Mouse (Mus musculus) liver, embryonic 13.5 days (tissue): Measurements from ENCODE around the gene Olfr458. TPM values are rescaled to one million over a fixed set of nuclear protein-coding genes. Genes with fewer than 3 reads are reported as not detected.

Experiments used
- ATAC-seq: fragments of 200-750 bp; cut with Nextera tagmentation; 2 replicates; pipeline ENCODE4 v1.8.0; 2017; ENCODE audit warnings: low read depth, mild to moderate bottlenecking, moderate number of reproducible peaks, moderate library complexity
- DNase-seq: peaks from one replicate; pipeline ENCODE4 v3.0.0; 2022
- H3K27ac ChIP-seq: fragments of 300-500 bp; sonication (generic); 2 replicates; pipeline ENCODE4 v1.5.1; 2015; ENCODE audit warnings: moderate library complexity, mild to moderate bottlenecking, inconsistent platforms
- H3K27me3 ChIP-seq: fragments of 300-500 bp; sonication (generic); 2 replicates; pipeline ENCODE4 v1.6.1; 2015; ENCODE audit warnings: mild to moderate bottlenecking, inconsistent platforms
- H3K36me3 ChIP-seq: fragments of 300-500 bp; sonication (generic); 2 replicates; pipeline ENCODE4 v1.6.1; 2015; ENCODE audit warnings: mild to moderate bottlenecking, inconsistent platforms
- H3K4me1 ChIP-seq: fragments of 300-500 bp; sonication (generic); replicated peaks from 2 replicates; pipeline ENCODE4 v1.6.1; 2015; ENCODE audit warnings: inconsistent platforms
- H3K4me2 ChIP-seq: fragments of 300-500 bp; sonication (generic); 2 replicates; pipeline ENCODE4 v1.6.1; 2015; ENCODE audit warnings: inconsistent platforms, mild to moderate bottlenecking, moderate library complexity
- H3K4me3 ChIP-seq: fragments of 300-500 bp; sonication (generic); replicated peaks from 2 replicates; pipeline ENCODE4 v1.5.1; 2015; ENCODE audit warnings: mild to moderate bottlenecking, inconsistent platforms
- H3K9ac ChIP-seq: fragments of 300-500 bp; sonication (generic); 2 replicates; pipeline ENCODE4 v1.6.1; 2015; ENCODE audit warnings: mild to moderate bottlenecking, inconsistent platforms
- H3K9me3 ChIP-seq: fragments of 300-500 bp; sonication (generic); replicated peaks from 2 replicates; pipeline ENCODE4 v1.6.1; 2016; ENCODE audit warnings: inconsistent platforms
- WGBS: fragments of 180-500 bp; shearing (Covaris S2); methylation state at CpG from one replicate; pipeline ENCODE4 v1.1.7; 2015; ENCODE audit not compliant: insufficient replicate concordance; 5-methylcytosine and 5-hydroxymethylcytosine counted together
- polyA plus RNA-seq: library from polyadenylated mRNA; unstranded; fragments of >200 nt; fragmentation: Nextera tagmentation; extraction: Ambion mirVana; gene quantifications from 2 replicates; pipeline ENCODE4 v1.2.1, GENCODE M21; 2015

Gene Olfr458
- polyA plus RNA-seq, 1 experiment from 2014 or later = not detected

DNA sequence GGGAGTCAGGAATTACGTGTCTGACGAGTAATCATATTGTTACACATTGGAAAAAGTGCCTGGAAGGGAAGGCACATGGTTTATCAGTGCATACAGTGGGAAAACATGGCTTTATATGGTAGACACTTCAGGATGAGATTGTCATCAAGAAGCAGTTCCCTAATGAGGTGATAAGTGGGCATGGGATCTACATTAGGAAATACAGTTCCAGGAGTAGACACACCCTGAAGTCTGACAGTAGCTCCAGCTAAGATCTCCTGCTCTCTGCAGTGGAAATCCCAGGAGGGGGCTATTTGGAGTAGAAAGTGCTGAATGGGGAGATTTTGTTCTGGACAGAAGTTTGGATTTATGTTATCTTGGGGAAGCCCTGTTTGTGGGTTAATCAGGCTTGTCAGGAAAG, 23.6 kb downstream of the Olfr458 start:
- no peak for ATAC-seq
- no peak for DNase-seq
- Histone ChIP-seq H3K27ac (no peak overlapping the region), H3K4me2 (no peak overlapping the region), H3K4me1 (no peaks in the 10 kb centered on the region), H3K9ac (no peak overlapping the region), H3K27me3 (no peaks in the 10 kb centered on the region), H3K9me3 (no peaks in the 10 kb centered on the region), H3K4me3 (no peak overlapping the region), H3K36me3 (no peaks in the 10 kb centered on the region)
- WGBS = 49% methylated on average over 2 of the region's 2 CpGs

DNA sequence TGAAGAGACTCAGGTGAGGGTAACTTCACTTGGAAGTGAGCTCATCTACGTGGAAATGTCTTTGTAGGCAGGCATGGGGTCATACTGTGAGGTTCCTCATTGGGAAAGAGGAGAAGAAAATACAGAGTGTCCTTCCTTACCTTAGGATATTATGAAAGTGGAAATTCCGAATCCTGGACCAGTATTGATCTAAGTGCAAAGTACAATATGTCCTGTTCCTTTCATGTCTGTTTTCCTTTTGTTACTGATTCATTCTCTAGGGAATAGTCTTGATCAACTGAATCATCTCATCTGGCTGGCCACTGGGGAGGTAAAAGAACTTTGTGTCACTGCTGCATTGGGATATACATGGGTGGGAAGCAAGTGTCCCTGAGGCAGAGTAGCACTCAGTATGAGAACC, 29.5 kb downstream of the Olfr458 start:
- no peaks in the 10 kb centered on the region for H3K36me3 ChIP-seq
- no peak overlapping the region for H3K4me2 ChIP-seq
- H3K27ac ChIP-seq = no peak overlapping the region
- H3K27me3 ChIP-seq = no peaks in the 10 kb centered on the region
- no peak for DNase-seq
- H3K4me3 ChIP-seq = no peak overlapping the region
- ATAC-seq = no peak
- H3K9me3 ChIP-seq = no peaks in the 10 kb centered on the region
- H3K9ac ChIP-seq = no peak overlapping the region
- WGBS = 29% methylated on average over 2 of the region's 2 CpGs
- H3K4me1 ChIP-seq = no peaks in the 10 kb centered on the region

GRCm38 (mm10) chr6:42434446-42434845, 30.6 kb downstream of the Olfr458 start, which contains the start of gene Tas2r126:
TSS of gene Tas2r126 (plus strand) at chr6:42434535.
- DNase-seq (no peak), ATAC-seq (no peak)
- Histone ChIP-seq H3K27me3 (no peaks in the 10 kb centered on the region), H3K36me3 (no peaks in the 10 kb centered on the region), H3K4me3 (no peak within 1 kb of the TSS), H3K4me1 (no peaks in the 10 kb centered on the region), H3K27ac (no peak within 1 kb of the TSS), H3K9me3 (no peaks in the 10 kb centered on the region), H3K9ac (no peak within 1 kb of the TSS), H3K4me2 (no peak within 1 kb of the TSS)
- WGBS = 40% methylated on average over 6 of the region's 6 CpGs

- Histone ChIP-seq H3K36me3 (no peaks in the 10 kb centered on the region), H3K4me1 (no peaks in the 10 kb centered on the region), H3K9ac (no peak overlapping the region), H3K4me2 (no peak overlapping the region), H3K4me3 (no peak overlapping the region), H3K9me3 (no peaks in the 10 kb centered on the region), H3K27ac (no peak overlapping the region), H3K27me3 (no peaks in the 10 kb centered on the region)
- no peak for DNase-seq
- WGBS = 48% methylated on average over 2 of the region's 2 CpGs
- ATAC-seq = no peak
These were observed 31.4 kb downstream of the Olfr458 start for GRCm38 (mm10) chr6:42433554-42433953.

DNA sequence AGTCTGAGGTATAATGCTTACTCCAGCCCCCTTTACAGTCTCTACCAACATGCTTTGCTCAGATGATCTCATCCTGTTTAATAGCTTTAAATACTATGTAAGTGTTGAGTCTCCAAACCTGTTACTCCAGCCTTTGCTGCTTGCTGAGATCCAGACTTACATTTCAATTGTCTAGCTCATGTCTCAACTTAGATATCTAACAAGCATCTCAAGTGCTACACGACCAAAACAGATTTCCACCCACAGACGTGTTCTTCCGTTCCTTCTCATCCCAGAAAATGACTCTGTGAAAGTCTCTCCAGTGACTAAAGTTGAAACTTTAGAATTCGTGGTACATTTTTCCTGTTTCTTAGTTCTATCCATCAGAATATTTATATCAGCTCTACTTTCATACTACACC, 38.7 kb downstream of the Olfr458 start:
- H3K9me3 ChIP-seq = no peaks in the 10 kb centered on the region
- no peak overlapping the region for H3K9ac ChIP-seq
- no peaks in the 10 kb centered on the region for H3K27me3 ChIP-seq
- ATAC-seq (no peak), DNase-seq (no peak)
- no peaks in the 10 kb centered on the region for H3K4me1 ChIP-seq
- H3K27ac ChIP-seq = no peak overlapping the region
- no peak overlapping the region for H3K4me2 ChIP-seq
- no peak overlapping the region for H3K4me3 ChIP-seq
- H3K36me3 ChIP-seq = no peaks in the 10 kb centered on the region
- 53% methylated on average over 4 of the region's 4 CpGs for WGBS

GRCm38 (mm10) chr6:42424472-42424871, 40.5 kb downstream of the Olfr458 start:
- no peak overlapping the region for H3K4me3 ChIP-seq
- H3K36me3 ChIP-seq = no peaks in the 10 kb centered on the region
- no peak overlapping the region for H3K4me2 ChIP-seq
- no peak for ATAC-seq
- 61% methylated on average over 3 of the region's 3 CpGs for WGBS
- no peaks in the 10 kb centered on the region for H3K9me3 ChIP-seq
- H3K27me3 ChIP-seq = no peaks in the 10 kb centered on the region
- H3K4me1 ChIP-seq = no peaks in the 10 kb centered on the region
- DNase-seq = no peak
- no peak overlapping the region for H3K9ac ChIP-seq
- no peak overlapping the region for H3K27ac ChIP-seq

GRCm38 (mm10) chr6:42421439-42421838, 43.6 kb downstream of the Olfr458 start:
- 31% methylated on average over 2 of the region's 2 CpGs for whole genome bisulfite sequencing
- H3K9ac ChIP-seq = no peak overlapping the region
- no peak overlapping the region for H3K27ac ChIP-seq
- no peak overlapping the region for H3K4me2 ChIP-seq
- no peaks in the 10 kb centered on the region for H3K27me3 ChIP-seq
- no peaks in the 10 kb centered on the region for H3K4me1 ChIP-seq
- no peaks in the 10 kb centered on the region for H3K9me3 ChIP-seq
- DNase-seq (no peak), ATAC-seq (no peak)
- H3K36me3 ChIP-seq = no peaks in the 10 kb centered on the region
- H3K4me3 ChIP-seq = no peak overlapping the region

DNA sequence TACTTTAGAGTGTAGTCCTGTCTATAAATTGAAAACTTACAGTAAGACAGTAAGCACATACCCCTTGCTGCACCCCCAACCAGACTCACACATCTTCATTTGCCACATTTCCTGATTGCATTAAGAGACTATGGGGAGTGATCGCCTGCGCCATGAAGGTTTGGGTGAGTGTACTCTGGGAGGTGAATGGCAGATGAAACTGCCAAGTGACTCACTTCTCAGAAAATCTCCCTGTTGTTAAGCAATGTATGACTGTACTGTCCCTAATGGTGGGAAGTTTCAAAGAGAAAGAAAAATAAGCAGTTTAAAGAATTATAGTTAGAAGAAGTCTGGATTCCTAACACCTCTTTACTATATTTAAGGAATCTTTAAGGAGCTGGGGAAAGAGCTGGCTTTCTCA, 45.6 kb downstream of the Olfr458 start:
- Histone ChIP-seq H3K4me3 (no peak overlapping the region), H3K27ac (no peak overlapping the region), H3K4me1 (no peaks in the 10 kb centered on the region), H3K4me2 (no peak overlapping the region), H3K27me3 (no peaks in the 10 kb centered on the region), H3K9ac (no peak overlapping the region), H3K36me3 (no peaks in the 10 kb centered on the region), H3K9me3 (no peaks in the 10 kb centered on the region)
- ATAC-seq (no peak), DNase-seq (no peak)
- WGBS = 65% methylated on average over 2 of the region's 2 CpGs

Other genes starting within 250 kb of the Olfr458 start
- not detected in 2 replicates for gene Tas2r144, start 249.9 kb downstream of the Olfr458 start, polyA plus RNA-seq
- 6.9 and 8.1 TPM in 2 replicates for gene Gstk1, start 219.3 kb downstream of the Olfr458 start, polyA plus RNA-seq
- 0.12 TPM in 1 of 2 replicates, not detected in the other for gene Tmem139, start 203.2 kb downstream of the Olfr458 start, polyA plus RNA-seq
- gene Casp2, start 200.2 kb downstream of the Olfr458 start, polyA plus RNA-seq = 26.0 and 29.8 TPM in 2 replicates
- gene Clcn1, start 178.5 kb downstream of the Olfr458 start, polyA plus RNA-seq = 0.08 TPM in 1 of 2 replicates, not detected in the other
- 0.05 TPM in 2 replicates for gene Fam131b, start 140.6 kb downstream of the Olfr458 start, polyA plus RNA-seq
- gene Zyx, start 115.6 kb downstream of the Olfr458 start, polyA plus RNA-seq = 36.5 and 39.7 TPM in 2 replicates
- 2.7 and 2.9 TPM in 2 replicates for gene Epha1, start 91.9 kb downstream of the Olfr458 start, polyA plus RNA-seq
- gene Tas2r143, start 65.0 kb downstream of the Olfr458 start, polyA plus RNA-seq = not detected in 2 replicates
- not detected in 2 replicates for gene Tas2r135, start 59.8 kb downstream of the Olfr458 start, polyA plus RNA-seq
- not detected in 2 replicates for gene Tas2r126, start 30.7 kb downstream of the Olfr458 start, polyA plus RNA-seq
- gene Olfr457, start 11.1 kb upstream of the Olfr458 start, polyA plus RNA-seq = not detected in 2 replicates
- not detected in 2 replicates for gene Olfr456, start 22.0 kb upstream of the Olfr458 start, polyA plus RNA-seq
- not detected in 2 replicates for gene Olfr455, start 82.4 kb upstream of the Olfr458 start, polyA plus RNA-seq
- not detected in 2 replicates for gene Tcaf3, start 132.5 kb upstream of the Olfr458 start, polyA plus RNA-seq
- 0.24 and 0.27 TPM in 2 replicates for gene Tcaf2, start 180.1 kb upstream of the Olfr458 start, polyA plus RNA-seq
- 6.0 and 7.8 TPM in 2 replicates for gene Tcaf1, start 244.9 kb upstream of the Olfr458 start, polyA plus RNA-seq